Mouse (Mus musculus) urinary bladder, postnatal 36 days (tissue): ENCODE measurements at regions not wholly inside any gene's neighbourhood (a gene's known extent, or its start where the extent isn't known, plus 50 kb on each side); places are given as distances from the start of the nearest gene placed in this dataset.

Source experiments
- DNase-seq, 2 experiments: peaks; one replicate each; pipeline ENCODE4 v3.0.0; 2022; ENCODE audit warnings: low spot score in 2 of 2, mixed read lengths in 1 of 2

DNA sequence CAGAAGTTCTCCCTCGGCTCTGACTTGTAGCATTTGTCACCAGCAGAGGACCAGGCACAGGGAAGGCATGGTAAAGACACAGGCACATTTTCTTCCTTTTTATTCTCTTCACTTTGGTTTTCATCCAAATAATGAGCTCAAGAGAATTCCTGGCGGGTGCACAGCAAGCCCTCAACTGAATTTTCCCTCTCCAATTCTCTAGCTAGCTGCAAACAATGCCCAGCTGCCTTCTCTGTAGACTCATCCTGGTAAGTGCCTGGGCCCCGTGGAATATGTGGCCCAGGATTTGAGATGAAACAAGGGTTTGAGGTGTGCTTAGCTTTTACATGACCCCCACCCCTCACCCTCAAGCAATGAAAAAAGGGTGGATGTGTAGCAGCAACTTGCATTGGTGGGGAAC lies 90.4 kb downstream of the Otol1 start:
- DNase-seq = no peak

DNA sequence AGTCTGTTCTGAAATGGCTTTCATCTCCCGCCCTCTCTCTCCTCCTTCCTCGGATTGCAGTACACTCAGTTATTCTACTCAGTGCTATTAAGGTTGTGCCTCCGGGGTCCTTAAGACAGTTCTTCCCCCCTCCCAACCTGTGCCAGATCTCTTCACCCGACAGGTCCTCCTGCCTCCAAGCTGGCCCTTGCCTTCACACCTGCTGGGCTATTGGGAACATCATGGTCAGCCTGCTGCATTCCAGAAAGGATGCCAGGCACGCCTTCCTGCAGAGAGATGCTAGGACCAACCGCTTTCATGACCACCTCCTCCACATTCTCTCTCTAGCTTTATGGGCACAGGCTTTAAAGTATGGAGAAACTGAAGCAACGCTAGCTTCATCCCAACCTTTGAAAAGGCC lies 94.7 kb downstream of the Otol1 start:
- no peak for DNase-seq

DNA sequence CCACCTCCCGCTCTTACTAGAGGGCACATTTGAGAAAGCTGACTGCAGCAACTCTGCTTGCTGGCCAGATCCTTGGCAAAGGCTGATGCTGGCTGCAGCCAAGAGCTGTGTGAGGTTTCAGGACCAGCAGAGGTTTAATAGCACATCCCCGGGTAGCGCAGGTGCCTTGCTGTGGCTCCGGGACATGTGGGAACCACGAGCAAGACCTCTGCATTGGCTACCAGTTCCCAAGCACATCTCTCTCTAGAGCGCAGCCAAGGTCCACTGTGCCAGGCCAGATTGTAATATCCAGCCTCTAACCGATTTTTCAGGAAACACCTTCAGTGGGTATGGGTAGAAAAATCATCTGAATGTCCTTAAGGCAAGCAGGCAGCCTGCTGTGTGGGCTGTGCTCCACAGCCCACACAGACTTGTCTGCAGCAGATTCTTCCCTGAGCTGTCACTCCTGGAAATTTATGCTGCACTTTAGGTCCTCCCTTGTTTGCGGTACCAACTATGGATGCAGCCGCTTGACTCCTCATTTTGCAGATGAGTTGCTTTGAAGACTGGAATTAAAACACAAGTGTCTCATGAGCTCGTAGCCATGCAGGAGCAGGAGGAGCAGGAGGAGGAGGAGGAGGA lies 95.3 kb downstream of the Otol1 start:
- no peak for DNase-seq

DNA sequence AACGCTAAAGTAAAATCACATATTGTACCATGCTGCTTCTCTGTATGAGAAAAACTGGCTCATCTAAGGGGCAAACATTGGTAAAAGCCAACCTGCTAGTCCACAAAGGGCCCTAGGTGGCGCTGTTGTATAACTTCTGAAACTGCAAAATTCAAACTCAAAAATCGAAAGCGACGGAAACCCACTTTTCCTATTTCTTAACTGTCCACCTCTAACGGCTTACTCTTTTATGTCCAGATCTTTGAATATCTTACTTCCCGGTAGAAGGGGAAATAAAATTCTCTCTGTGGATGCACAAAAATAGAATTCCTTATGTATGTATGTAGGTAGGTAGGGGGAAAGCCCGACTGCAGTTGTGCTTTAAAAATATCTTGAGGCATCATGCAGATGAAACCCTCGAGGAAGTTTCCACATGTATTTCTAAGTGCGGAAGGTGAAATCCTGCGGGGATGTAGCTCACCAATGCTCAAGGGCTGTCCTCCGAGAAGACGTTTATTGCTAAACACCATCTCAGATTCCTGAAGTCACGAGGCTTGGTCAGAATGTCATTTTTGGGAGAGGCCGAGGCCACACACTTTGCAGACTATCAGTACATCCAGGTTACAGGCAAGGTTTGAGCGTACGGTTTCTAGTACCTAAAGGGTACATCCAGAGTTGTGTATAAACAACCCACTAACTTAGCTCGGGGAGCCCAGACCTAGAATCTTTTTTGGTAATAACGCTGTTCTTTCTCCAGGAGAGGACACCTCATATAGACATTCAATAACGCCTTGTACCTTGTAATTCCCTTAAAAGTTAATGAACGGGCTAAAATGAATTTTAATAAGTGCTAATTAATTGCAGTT lies 96.8 kb downstream of the Otol1 start:
- DNase-seq = peak; percentile 35 to 57

DNA sequence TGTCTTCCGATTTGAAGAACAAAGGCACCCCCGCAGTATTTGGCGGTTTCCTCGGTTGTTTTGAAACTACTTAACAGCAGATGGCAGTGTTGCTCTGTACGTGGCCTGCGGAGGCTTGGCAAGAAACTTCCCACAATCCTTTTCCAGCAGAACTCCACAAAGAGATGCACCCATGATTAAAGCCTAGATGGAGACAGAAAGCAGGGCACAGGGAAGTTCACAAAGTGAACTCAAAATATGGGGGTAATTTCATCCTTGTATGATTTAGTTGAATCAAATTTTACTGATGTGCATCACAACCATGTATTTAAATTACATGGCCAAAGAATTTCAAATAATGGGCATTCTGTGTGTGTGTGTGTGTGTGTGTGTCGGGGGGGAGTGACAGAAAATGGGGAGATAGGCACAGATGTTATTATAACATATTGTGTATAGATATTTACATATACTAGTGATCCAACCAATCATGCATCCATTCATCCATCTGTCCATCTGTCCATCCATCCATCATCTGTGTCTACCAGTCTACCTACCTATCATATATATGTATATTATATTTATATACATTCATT lies 97.5 kb downstream of the Otol1 start:
- peak; percentile 42 to 48 for DNase-seq

DNA sequence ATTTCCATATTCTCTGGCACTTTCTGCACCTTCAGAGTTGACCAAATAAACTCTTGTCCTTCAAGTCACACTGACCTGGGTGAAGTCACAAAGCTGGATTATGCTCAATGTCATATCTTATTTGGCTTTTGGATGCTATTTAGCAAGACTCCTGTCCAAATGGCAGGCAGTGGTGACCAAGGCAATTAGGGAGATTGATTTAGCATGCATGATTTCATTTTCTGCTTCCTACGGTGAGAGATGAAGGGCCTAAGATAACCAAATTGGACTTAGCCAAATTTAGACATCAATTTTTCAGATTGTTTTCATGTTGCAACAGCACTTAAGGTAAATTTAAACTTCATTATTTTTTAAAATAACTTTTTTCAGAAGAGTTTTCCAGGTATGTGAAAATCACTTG lies 98.1 kb downstream of the Otol1 start:
- no peak for DNase-seq

DNA sequence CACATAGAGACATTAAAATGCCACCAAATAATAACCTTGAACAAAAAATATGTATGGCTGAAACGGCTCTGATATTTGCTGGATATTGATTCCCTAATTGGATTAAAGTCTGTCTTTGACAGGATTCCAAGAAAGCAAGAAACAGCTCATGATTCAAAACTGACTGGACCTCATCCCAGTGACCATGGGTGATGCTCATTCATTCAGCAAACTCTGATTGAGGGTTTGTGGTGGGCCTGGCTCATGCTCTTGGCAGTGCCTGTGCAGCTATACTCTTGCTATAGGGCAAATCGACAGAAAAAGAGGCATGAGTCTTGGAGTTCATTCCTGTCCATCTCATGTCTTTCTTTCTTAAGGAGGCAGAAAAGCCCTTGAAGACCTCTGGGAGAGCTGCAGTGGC lies 98.7 kb downstream of the Otol1 start:
- DNase-seq = no peak

DNA sequence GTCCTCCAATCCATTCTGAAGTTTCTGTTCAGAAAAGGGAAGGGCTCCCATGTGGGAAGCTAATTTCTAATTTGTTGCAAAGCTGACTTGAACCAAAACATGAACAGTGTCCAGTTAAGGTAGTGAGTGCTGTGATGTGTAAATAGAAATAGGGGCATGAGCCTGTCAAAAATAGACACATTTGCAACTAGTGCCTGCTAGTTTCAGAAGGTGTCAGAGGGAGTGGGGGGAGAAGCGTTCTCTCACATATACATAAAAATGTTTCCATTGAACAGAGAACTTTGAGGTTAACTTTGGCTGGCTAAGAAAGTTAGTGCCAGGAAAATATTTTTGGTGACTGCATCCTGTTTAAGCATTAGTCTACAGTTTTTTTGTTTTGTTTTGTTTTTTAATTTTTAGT lies 118.8 kb downstream of the Otol1 start:
- no peak for DNase-seq

DNA sequence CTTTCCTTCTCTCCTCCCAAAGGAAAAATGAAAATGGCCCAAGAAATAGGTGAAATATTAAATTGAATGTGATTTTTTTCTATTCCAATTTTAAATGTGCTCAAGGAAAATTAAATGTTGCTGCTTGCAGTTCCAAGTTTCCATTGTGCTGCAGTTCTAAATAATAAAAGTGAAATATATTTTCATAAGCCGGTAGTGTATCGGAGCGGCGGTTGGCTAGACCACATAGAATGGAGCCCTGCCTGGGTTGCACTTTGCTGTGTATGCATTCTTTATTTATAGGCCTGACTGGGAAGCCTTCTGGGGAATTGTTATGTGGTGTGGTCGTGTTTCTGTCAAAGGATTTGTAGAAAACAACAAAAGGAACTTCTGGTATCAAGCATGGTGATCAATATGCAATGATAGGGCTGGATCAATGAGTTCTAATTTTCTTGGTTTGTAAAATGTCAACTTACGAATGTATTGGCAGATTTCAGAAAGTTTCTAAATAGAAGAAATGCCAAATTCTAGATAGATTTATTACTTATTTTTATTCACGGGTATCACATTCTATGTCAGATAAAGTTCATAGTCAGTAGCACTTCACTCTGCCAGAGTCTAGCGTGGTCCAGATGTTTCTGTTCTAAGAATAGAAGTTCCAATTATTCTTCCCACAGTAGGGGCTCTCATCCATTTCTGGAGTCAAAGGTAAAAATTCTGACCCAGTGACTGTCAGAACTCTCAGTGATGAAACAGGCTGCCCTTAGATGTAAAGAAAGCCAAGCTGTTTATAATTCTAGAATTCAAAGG lies 123.0 kb downstream of the Otol1 start:
- DNase-seq = no peak

DNA sequence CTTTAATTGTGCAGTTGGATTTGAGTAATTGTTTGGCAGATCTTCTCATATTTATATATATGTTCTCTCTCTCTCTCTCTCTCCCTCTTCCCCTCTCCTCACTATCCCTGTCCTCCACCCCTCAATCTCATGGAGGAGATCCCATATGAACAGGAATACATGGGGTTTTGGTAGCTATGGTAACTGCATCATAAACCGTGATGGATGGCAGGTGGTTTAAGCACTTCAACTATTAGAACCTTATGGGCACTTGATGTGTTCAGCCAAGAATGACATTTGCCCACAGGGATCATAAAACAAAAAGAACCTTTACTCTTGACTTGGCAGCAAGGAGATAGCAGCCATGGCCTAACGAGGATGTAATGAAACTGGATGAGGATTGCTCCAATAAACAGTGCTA lies 127.5 kb downstream of the Otol1 start:
- no peak for DNase-seq

DNA sequence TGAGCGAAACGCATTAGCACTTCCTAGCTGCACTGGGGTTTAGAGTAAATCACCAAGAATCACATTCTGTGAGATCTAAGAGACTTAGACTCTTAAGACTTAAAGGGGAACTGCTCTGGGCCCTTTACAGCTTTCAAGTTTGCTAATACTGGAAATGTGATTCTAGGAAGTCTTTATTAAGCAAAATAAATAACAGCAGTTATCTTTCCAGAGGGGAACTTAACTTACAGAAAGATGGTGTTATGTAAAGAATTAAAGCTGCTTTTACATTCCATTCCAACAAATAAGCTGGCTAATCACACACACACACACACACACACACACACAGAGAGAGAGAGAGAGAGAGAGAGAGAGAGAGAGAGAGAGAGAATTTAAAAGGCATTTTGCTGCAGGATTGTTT lies 131.1 kb downstream of the Otol1 start:
- DNase-seq = no peak

DNA sequence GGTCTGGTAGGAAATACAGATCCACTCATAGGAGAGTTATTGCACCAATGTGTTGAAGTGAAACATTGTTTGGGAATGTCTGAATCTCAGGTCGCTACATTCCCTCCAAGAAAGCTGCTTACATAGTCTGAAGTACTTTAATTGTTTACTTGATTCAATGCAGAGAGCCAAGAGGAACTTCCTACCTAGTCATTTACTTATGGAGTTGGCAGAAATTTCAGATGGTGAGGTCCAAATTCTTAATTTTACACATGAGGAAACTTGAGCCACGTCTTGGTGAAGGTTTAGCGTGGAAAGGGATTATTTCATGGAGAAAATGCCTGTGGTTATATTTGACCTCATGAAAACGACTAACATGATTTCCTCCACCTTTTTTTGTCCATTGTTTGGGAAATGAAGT lies 131.5 kb downstream of the Otol1 start:
- DNase-seq = no peak

DNA sequence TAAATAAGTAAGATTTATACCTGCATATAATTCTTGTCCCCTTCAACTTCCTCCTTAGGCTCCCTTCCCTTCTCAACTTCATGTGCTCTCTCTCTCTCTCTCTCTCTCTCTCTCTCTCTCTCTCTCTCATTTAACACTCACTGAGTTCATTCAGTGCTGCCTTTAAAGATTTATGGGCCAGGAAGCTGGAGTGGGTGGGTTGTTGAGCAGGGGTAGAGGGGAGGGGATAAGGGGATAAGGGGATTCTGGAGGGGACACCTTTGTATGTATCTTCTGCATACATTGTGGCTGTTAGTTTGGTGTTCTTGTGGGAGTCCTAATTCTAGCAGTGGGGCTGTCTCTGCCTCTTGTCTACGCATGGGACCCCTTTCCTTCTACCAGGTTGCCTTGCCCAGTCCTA lies 138.3 kb downstream of the Otol1 start:
- DNase-seq = no peak

DNA sequence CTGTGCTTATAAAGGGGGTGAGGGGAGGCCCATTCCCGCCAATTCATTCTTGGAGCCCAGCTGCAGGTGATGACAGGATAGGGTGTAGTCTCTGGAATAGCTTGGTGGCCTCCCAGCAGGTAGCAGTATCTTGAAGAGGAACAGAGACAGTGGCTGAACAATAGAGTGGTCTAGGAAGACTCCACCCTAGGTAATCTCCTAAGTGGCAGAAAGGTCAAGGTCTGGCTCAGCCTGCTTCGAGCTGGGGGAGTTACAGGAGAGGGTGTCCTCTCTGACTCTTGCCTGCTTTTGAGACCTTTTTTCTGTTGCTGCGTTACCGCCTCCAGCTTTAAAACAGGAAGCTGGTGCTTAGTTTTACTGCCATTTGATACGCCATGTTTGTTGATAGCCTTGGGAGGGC lies 143.7 kb downstream of the Otol1 start:
- no peak for DNase-seq

DNA sequence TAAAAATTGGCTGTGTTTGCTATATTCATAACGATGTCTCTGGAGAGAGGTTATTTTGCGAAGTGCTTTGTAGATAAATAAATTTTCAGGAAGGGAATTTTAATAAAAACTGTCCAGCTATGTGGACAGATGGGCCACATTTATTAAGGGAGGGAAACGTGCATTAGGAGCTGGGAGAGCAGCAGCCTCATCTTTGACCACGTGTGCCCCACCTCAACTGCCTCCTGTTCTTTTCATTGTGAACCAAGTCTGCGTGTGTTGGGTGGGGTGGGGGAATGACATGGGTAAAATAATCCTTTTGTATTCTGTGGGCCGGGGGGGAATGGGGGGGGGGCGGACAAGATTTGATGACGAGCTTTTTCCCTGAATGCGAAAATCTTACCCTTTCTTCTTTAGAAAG lies 152.6 kb downstream of the Otol1 start:
- no peak for DNase-seq

DNA sequence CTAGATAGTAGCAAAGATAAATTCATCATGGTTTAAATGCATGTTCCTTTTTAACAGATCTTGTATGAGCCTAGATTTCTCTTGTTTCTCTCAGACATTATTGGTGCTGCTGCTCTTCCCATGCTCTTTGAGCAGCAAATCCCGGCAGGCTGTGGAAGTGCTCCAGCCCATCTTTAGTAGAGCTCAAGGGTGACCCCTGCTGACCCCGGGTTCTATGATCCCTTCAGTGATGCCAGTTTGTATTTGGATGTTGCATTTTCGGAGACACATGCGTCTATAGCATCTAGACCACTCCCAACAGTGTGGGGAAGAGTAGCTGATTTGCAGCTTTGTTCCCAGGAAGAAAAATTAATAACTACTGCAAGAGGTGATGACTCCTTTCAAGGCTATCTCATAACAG lies 164.3 kb downstream of the Otol1 start:
- no peak for DNase-seq

DNA sequence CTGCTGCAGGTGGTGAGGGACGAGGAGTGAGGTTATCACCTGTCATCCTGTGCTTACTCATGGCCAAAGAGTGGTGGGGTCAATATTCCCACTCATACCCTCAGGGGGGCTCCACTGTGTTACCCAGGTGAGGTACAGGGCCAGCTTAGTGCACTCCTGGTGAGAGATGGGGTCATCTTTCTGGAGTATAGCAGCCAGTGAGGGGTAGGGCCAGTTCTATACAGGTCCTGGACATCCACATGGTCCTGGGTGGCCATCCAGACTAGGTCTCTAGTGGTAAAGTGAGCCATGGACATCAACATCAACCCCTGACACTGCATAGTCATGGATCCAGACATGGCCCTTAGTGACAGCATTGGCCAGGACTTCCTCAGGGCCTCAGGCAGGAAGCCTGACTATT lies 169.0 kb downstream of the Otol1 start:
- DNase-seq = no peak

DNA sequence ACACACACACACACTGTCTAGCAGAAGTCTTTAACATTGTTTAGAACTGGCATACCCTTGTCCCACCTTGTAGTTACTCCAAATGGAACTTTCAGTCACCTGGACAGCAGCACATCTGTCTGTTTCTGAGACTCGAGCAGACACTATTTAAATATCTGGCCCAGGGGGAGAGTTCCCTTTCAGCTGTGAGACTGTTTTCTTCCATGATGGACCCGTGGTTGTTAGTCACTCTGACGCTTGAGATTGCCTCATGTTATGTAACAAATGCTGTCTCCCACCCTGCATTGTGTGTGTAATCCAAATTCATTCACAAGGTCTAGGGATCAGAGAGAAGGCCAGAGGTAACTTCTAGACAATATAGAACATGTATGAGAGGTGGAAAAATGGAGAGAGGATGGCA lies 174.2 kb downstream of the Otol1 start:
- DNase-seq = no peak

DNA sequence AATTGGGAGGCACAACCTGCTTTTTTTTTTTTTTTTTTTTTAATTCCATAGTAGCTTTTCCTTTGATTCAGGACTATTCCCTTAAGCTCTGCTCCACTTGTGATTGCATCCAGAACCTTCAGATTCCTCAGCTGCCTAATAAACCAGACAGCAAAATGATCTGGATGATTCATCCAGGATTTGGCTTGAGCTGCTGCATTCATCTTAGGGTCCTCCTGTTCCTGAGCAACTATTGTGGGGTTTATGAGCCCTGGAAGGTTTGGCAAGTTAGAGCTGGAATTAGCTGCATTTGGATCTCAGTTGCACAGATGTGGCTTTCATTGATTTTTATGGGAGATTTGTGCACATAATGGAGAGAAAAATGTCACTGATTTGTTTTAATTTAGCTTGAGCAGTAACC lies 183.3 kb downstream of the Otol1 start:
- DNase-seq = no peak

DNA sequence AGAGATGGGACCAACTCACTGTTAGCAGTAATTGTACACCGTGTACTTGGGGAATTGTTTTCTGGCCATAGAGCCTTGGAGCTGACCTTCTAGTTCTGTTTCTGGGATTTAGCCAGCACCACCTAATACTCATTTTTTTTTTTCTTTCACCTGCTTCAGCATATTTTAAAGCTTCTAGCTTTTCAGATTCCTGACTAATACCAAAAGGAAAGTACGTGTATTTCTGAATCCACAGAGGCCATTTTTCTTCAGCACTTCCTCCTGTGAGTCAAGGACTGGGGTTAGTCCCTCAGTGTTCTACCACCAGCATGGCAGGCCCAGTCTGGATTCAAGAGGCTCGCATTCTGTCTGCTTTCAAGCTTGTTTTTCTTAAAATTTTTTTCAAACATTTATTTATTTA lies 189.3 kb downstream of the Otol1 start:
- DNase-seq = no peak

DNA sequence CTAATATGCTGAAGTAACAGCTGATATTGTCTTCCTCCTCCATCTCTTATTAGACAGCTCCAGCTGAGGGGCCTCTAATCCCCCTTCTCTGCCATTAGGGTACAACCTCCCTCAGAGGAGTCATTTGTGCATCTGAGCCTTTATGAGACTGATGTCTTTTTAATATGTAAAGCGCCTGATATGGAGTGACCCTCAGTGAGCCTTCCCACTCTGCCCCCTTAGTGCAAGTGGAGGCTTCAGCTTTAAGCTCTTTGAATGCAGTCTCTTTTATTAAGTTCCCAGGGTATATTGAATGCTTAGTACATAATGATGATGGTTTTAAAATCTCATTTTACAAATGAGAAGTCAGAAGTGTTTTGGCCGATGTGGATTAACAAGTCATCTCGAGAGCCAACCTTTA lies 191.5 kb downstream of the Otol1 start:
- DNase-seq = no peak

DNA sequence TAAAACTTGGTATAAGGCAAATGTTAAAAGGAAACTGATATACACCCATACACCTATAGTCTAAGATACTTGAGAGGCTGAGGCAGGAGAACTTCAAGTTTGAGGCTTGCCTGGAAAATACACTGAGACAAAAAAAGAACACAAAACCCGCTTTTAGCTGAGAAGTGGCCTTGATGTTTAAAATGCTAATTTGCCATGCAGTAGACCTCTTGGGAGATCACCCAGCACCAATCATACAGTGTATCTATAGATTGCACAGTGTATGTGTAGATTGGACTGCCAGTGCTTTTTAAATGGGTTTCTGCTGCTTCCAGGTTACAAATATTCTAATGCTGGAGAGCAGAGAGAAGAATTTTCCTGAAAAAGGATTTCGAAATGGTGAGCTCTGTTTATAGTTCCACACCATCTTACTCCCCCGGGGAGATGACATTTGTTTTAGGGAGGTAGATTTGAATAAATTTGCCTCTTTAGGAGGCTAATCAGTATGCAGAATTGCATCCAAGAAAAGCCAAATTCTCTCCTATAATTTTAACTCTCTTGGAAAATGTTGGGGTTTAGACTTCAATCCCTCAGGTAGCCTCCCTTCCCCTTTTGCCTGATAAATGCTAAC lies 194.0 kb downstream of the Otol1 start:
- no peak for DNase-seq
